Mouse (Mus musculus) ES-E14 (cell line): ENCODE measurements at regions not wholly inside any gene's neighbourhood (a gene's known extent, or its start where the extent isn't known, plus 50 kb on each side); places are given as distances from the start of the nearest gene placed in this dataset.

Experiments
- MAFK ChIP-seq: IDR thresholded peaks from 2 replicates; pipeline ENCODE4 v1.6.1; 2014; ENCODE audit warnings: mild to moderate bottlenecking, low read depth, low read length, inconsistent platforms; ENCODE audit not compliant: insufficient read depth
- ZC3H11A ChIP-seq: IDR thresholded peaks from 2 replicates; pipeline ENCODE4 v1.6.1; 2012; ENCODE audit warnings: low read depth, mild to moderate bottlenecking, inconsistent platforms, low read length, borderline replicate concordance

DNA sequence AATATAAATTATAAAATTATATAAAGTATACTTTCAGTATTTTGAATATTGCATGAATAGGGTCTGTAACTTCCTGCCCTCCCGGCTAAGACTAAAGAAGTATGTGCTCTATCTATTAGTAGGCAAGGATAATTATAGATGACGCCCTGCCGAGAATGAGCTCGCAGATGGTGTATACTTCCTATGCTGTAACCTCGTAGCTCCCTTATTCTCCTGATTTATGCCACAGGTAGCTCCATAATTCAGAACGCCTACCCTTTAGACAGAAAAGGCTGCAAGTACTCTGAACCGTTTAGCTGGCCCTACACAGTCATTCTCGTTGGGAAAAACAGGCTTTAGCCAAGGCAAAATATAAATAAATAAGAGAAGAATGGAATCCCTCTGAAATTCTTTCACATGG lies 296.4 kb upstream of the Fign start:
- TF ChIP-seq ZC3H11A (no peak), MAFK (no peak)
